Mouse (Mus musculus) ES-E14 (cell line): Measurements from ENCODE around the gene Rgp1.

Experiments used
- CHD2 ChIP-seq: IDR thresholded peaks from 2 replicates; pipeline ENCODE4 v1.6.1; 2014; ENCODE audit warnings: mild to moderate bottlenecking, low read depth, low read length, inconsistent platforms
- HCFC1 ChIP-seq: IDR thresholded peaks from 2 replicates; pipeline ENCODE4 v1.6.1; 2012; ENCODE audit warnings: low read length, inconsistent platforms, borderline replicate concordance; ENCODE audit not compliant: insufficient read depth
- MAFK ChIP-seq: IDR thresholded peaks from 2 replicates; pipeline ENCODE4 v1.6.1; 2014; ENCODE audit warnings: mild to moderate bottlenecking, low read depth, low read length, inconsistent platforms; ENCODE audit not compliant: insufficient read depth
- ZC3H11A ChIP-seq: IDR thresholded peaks from 2 replicates; pipeline ENCODE4 v1.6.1; 2012; ENCODE audit warnings: low read depth, mild to moderate bottlenecking, inconsistent platforms, low read length, borderline replicate concordance
- ZNF384 ChIP-seq: IDR thresholded peaks from 2 replicates; pipeline ENCODE4 v1.6.1; 2012; ENCODE audit warnings: low read depth, low read length, inconsistent platforms

- TF ChIP-seq ZC3H11A (no peak), ZNF384 (no peak), HCFC1 (no peak), MAFK (no peak), CHD2 (no peak)
These were observed 15.0 kb upstream of the Rgp1 start for GRCm38 (mm10) chr4:43563601-43563875.
